Mouse (Mus musculus): ENCODE data around the gene Zmat3. TPM values are rescaled to one million over a fixed set of nuclear protein-coding genes. Genes with fewer than 3 reads are reported as not detected.
A peak's percentile ranks its signal among the peaks of the same experiment; 100 is the strongest.

The Zmat3 gene
- total RNA-seq (2021) = 10 to 100 TPM; 13.3 to 14.8 TPM
- long read RNA-seq, experiment 1, full-length matches to known transcripts = 1 of 6 reads
- long read RNA-seq, experiment 1, partial matches to known transcripts = 0 of 6 reads
- long read RNA-seq, experiment 1, other reads (novel, unspliced or antisense) = 5 of 6 reads
- long read RNA-seq, experiment 2, full-length matches to known transcripts = 3 of 6 reads
- long read RNA-seq, experiment 2, partial matches to known transcripts = 0 of 6 reads
- long read RNA-seq, experiment 2, other reads (novel, unspliced or antisense) = 3 of 6 reads

DNA sequence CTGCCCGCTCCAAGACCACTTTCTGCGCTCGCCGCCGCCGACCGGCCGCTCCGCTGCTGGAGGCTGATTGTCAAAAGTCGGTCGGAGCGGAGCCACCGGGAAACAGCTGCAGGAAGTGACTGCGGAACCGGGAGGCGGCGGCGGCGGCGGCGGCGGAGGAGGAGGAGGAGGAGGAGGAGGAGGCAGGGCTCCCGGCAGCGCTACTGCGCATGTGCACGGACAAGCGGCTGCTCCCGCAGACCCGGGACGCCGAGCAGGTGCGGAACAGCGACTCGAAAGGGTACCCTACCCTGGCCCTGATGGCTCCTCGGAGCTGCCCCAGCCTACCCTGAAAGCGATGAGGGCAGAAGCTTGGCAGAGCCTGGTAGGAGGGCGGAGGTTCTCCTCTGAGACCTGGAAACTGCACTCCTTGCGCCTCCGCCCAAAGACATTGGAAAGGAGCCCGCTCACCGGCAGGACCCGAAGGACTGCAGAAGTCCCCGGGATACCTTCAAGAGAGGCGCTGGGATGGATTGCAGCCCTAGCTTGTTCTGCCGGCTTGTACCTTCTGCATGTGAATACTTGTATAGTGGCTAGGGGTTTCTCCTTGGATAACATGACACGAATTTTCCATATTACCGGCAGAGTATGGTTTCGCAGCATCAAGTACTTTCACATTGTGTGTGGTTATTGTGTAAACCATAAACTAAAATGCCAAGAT is at the start of gene Zmat3:
Zmat3 (minus strand) TSS at position 469 of the 700 bp plus-strand sequence.
- peak; percentile 91 for DNase-seq

DNA sequence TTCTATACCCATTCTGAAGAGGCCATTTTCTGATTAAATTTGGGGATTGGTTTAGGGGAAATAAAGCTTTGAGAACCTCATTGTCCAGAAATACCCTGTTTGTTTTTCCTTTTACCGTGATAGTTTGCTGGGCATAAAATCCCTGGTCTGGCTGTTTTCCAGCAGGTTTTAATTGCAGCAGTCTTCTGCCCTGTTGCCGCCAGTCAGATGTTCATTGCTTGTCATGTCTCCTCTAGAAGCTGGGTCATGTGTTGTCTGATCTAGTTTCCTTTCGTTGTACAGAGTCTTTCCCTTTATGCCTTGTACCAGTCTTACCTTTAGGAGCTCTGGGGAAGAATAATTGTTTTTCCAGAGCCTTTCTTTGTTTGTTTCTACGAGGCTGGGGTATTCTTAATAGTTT is 48.6 kb upstream of the Zmat3 start:
- no peak for DNase-seq

DNA sequence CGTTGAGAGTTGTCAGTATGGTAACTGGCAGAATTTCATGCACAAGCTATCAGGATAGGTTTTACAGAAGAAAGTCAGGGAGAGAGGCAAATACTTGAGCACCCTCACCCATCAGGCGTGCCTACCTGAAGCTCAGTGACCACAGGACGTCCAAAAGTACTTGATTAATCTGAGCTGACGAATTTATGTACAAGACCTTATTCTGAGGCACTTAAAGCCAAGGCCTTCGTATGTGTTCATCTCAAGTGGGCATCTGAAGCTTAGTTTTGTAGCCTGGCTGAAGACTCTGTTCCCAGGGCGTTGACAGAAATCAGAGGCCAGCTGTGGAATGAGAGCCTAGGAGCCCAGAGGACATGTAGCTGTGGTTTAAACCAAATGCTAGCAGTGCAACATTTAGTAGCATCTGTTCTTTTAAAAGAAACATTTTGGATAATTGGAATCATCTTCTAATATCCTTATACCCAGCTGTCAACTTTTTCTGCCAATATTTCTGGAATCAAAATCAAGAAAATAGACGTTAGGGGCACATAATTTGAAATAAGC is 46.8 kb upstream of the Zmat3 start:
- DNase-seq = no peak

DNA sequence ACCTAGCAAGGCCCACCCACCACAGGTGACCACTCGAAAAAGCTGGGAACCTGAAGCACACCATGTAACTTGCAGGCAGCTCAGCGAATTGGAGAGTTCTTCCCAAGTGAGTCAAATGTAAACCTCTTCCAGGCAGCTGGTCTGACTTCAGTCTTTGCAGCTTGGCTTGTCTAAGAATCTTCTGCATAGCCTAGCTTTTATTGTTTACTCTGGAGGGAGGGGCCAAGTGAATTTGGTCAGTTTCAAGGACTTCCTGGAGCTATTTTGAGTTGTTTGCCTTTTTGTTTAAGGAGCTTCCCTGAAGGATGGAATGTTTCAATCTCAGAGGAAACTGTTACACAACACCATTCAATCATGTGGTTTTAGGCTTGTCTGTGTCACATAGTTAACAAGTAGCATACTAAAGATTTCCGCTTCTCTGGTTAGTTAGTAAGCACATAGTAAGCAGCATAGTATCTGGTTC is 43.0 kb upstream of the Zmat3 start:
- no peak for DNase-seq

DNA sequence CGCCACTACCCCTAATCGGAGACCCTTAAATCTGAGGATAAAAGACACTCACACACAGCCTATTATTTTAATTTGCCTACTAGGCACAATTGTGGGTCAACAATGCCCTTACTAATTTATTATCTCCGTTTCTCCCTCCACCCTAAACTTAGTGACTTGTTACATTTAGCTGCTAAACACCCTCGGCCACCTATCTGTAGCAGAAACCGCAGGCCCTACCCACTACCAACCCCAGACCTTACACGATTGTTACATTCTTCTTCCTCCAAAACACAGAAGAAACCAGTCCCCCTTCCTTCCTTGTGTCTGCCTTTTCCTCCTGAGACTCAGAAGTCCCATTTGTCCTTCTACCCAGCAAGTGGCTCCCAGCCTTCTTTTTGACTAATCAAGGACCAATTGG is 41.0 kb upstream of the Zmat3 start:
- no peak for DNase-seq

DNA sequence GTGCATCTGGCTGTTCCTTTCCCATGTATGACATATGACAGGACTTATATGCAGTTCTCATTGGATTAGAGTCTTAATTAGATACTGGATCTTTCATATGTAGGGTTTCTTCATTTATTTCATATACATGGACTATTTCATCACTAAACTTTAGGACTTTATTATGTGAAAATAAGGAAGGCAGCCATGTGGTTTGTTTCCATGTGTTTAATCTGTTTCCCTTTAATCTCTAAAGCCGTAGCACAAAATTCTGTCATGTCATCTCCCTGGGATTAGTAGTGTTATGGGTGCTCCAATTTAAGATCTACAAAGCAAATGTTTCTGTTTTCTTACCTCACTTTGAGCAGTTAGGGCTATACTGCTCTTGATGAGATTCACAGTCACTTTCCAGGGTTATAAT is 39.9 kb upstream of the Zmat3 start:
- no peak for DNase-seq

DNA sequence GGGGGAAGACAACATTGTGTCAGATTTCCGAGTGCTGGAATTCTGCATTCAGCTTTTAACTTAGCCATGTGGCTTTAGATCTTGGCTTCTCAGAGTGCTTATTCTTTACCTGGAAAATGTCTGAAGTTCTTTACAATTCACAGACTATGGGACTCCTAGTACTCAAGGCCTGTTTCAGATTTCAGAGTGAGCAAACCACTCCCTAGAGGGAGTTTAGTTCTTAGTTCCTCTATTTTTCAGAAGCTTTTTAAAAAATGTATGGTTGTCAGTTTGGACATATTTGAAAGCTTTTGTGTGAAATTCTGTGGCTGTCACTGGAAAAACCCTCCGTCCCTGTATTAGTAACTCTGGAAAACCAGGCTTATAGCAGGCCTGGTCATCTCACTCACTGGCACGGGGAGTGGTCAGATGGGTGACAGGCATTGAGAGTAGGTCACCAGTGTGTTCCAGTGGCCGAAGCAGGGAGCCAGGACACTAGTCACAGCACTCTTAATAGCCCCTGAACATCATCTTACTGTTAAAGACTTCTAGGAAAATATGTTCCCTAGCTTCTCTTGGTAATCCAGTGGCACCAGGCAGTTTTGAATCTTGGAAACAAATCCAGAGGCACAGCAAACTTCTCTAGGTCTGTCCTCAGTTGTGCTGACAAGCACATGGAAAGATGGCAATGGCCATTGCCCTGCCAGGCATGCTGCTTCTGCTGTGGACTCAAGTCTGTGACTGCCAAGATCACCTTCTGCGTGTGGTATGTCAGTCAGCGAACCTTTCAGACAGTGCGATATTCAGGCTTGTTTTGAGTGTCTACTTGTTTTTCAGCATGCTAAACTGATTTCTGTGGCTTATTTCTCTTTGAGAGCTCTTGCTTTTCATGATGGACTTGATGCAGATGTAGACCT is 37.4 kb upstream of the Zmat3 start:
- no peak for DNase-seq

DNA sequence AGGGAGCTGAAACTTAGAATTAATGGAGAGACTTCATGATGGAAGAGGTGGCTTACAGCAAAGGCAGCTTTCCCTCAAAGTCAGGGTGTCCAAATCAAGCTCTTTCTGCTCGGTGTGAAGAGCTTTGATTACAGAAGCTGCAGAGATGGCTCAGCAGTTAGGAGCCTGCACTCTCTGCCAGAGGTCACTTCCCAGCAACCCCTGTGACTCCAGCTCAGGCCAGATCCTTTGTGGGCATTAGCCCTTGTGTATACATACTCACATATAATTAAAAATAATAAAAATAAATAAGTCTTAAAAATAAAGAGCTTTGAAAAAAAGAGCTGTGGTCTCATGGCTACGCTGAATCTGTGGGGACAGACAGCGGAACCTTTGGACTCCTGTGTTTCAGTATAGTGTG is 35.8 kb upstream of the Zmat3 start:
- no peak for DNase-seq

DNA sequence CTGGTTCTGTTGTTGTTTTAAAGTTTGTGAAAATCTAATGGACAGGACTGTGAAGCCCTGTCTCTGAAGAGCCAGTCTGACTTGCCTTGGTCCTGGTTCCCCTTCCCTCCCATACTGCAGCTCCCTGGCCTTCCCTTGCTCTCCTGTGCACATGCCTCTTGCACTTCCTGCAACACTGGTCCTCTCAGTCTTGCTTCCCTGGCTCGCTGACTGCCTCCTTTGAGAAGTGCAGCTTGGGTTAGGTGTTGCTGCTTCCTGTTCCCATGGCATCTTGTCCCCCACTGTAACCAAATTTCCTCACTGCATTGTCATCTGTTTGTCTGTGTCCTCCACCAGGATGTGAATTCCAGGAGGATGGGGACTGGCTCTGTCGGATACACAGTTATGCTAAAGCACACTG is 34.1 kb upstream of the Zmat3 start:
- DNase-seq = no peak

DNA sequence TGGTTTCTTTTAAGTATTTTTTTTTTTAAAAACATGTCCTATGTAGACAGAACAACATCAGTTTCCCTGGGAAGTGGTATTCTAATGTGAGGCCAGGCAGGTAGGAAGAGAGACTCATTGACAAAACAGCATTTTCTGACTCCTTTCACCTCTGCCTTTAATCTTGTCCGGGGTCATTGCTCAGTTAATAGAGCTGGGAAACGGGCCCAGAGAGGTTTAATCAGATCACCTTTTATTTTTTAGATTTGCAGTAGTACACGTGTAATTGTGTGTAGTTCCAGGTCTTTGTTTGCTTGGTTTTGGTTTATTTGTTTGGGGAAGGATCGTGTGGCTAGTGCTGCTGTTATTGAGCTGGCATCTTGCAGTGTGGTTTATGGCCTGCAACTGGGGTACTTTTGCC is 33.6 kb upstream of the Zmat3 start:
- no peak for DNase-seq

DNA sequence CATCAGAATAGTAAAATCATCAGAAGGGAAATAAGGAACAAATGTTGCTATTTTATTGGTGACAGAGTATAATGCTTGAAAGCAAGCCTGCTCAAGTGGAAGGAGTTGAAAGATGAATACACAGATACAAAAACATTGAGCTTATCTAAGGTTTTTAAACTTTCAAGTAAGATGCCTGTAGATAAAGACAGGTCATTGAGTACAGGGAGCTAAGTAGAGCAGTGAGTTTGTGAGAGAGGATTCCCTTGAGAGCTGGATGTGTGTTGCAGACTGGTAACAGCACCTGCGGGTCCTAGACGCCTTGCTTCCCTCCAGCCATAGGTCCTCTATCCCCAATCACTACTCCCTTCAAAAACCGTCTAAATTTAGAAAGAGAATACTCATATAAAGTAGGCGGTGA is 32.8 kb upstream of the Zmat3 start:
- DNase-seq = no peak

DNA sequence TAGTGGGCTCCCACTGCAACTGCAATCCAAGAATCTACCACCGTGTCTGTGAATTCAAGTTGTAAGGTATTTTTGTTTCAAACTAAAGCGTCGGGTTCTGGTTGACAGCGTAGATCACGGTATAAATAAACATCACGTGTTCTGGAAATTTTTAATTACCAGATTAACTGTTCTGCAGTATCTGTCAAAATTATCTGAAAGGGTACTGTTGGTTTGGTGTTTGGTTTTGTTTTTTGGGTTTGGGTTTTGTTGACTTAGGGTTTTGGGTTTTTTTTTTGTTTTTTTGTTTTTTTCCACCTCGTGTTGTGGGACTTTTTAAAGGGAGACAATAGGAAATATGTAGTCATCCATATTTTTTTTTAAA is 32.3 kb upstream of the Zmat3 start:
- no peak for DNase-seq

DNA sequence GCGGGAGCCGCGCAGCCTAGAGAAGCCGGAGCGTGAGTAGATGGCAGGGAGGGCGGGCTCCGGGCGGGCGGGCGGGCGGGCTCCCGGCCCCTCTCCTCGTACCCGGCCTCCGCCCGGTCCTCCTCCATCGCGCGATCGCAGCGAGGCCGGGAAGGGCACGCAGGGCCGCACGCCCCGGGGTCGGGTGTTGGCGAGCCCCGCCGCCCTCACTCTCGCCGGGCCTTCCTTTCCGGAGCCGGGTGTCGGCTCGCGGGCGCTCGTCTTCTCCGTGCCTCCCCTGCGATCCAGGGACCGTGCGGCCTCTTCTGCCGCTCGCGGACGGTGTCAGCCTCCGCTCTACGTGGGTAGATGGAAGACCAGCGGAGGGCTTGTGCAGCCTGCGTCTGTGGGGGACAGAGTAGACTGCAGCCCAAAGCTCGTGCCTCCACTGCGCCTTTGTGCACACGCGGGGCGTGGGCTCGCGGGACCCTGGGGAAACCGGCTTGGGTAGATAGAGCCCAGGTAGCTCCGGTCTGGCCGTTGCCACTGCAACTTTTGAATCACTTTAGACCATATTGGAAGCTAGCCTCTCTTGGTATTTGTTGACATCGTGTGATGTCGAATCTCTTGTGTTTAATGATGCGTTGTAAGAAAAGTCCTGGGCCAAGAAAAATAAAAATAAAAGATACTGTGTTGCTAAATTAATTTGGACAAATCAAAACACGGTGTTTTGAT is 31.8 kb upstream of the Zmat3 start, which contains the start of gene Pik3ca:
Pik3ca (plus strand) TSS at position 211 of the 714 bp plus-strand sequence.
- DNase-seq = peak; percentile 71

DNA sequence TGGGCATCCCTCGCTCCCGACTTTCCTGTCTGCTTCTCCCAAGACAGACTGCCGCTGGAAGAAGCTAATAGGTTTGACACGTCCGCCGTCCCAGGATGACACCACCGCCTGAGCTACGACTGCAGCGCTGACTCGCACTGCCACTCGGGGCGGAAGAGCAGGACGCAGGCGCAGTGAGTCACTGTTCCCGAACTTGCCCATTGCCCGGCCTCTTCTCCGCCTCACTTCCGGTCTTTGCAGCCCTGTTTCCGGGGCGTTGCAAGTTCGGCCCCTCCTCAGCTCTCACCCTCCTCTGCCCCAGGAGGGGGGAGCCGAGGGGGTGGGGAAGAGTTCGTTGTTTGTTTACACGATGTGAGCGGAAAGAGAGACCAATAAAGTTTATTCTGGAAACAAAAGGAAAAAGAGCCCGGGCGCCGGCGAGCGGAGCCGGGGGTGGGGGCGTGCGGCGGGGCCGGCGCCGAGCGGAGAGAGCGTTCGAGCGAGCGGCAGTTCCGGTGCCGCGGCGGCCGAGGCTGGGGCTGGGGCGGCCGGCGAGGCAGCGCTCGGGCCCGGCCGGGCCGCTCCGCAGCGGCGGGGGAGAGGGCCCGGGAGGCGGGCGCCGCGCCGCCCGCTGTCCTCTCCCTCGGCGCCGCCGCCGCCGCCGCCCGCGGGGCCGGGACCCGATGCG is 31.1 kb upstream of the Zmat3 start:
- peak; percentile 98 for DNase-seq

DNA sequence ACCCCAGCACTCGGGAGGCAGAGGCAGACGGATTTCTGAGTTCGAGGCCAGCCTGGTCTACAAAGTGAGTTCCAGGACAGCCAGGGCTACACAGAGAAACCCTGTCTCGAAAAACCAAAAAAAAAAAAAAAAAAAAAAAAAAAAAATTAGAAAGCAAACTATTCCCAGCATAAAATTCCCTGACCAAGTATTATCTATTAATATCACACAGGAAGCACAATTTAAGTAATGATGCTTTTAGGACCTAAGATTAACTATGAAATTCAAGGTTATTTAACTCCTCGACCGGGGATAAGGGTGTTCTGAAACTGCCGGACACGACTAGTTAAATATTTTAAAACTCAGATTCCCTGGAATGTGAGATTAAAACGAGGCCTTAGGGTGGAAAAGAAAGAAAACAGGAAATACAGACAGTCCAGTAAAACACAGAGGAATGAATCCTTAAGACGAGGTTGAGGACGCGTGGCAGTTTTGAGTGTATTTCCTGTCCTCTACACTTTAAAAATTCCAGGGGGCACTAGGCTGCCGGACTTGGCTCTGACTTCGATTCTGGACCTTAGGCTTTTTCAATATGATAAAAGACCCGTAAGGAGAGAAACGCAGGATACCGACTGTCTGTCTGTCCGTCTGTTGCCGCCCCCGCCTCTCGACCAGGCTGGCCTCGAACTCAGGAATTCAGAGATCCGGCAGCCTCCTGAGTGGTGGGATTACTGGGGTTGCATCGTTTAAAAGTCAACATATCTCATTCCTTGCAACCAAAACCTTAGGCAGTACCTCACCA is 30.1 kb upstream of the Zmat3 start:
- peak; percentile 46 for DNase-seq

DNA sequence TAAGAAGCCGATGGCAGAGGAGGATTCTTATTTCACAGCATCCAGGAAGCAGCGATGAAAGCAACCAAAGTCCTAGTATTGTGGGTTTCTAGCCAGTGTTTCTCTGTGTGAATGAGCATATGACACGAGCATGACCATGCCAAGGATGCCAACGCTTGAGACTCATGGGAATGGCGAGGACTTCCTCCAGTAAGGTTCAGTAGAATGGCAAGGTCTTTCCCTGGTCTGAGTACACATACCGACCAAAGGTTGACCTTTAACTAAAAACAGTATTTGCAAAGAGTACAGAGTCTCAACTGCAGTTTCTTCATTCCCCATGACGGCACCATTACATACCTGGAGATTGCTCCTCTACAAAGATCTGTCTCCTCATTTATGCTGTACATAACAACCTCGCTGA is 28.2 kb upstream of the Zmat3 start:
- DNase-seq = no peak

DNA sequence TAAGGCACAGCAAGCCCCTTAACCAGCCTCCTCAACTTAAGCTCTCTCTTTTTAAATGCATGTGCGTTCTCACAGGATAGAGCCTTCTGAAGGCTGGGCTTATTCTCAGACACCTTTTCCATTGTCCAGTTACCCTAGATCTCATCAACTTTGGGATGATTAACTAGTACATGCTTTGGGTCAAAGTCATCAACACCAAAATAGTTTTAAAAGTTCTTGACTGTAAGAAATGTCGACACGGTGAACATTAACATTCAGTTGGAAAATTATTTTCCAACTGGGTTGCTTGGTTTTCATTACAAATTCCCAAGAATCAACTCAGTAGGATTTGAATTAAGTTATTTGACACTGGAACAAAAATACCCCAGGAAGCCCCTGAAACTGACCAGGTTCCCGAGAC is 27.0 kb upstream of the Zmat3 start:
- DNase-seq = no peak

DNA sequence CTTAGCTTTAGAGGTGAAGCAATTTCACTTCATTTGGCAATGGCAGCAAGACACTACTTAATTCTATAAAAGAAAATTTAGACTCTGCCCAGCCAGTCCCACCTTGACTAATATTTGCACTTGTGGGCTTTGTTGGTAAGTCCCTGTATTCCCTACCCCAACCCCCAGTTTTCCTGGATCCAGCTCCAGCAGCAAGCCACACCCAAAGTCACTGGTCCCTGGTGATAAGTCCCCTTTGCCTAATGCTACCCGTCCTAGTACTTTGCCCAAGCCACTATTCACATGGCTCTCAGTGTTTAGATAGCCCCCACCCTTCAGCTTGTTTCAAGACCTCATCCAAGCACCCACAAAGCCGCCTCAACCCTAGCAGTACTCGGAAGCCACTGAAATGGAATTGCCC is 15.7 kb upstream of the Zmat3 start:
- DNase-seq = no peak

DNA sequence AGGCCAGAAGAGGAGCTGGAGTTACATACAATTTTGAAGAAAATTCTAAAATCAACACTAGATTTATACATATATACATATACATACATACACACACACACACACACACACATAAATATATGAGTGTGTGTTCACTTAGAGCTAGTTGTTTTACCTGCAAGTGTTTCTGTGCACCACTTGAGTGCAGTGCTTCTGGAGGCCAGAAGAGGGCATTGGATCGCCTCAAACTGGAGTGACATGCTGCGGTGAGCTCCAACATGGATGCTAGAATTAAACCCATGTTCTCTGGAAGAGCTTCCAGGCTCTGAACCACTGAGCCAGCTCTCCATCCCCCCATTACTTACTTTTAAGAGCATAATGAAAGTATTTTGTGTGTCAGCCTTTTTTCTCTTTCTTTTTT is 14.1 kb upstream of the Zmat3 start:
- DNase-seq = no peak

DNA sequence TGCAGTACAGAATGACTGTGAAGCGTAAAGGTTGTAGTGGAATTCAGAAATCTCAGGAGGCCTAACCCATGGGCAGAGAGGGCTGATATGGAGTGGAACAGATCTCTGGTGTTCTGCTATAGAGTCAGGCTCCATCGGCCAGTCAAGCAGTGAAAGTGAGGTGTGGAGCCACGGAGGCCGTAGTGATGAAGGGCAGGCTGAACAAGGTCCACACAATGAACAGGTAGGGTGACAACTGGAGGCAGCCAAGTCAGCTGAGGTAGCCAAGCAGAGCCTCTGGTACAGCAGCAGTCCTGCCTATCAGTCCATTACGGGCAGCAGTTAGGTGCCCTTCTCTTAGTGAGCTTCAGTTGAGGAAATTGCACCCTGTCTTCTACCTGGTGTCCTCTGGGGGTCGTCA is 7.4 kb upstream of the Zmat3 start:
- DNase-seq = no peak

DNA sequence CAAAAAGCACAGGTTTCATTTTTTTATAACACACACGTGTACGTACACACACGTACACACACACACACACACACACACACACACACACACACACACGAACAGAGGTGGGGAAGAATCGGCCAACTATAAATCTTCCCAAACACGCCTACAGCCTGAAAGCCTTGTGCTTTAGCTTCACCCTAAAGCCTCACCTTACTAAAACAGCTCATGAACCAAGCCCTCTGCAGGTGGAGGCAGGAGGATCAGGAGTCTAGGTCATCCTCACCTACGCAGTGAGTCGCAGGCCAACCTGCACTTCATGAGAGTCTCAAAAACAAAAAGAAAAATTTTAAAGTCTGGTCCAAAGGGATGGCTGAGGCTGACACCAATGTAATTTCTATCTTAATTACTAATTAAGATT is 6.7 kb upstream of the Zmat3 start:
- no peak for DNase-seq
